Mouse (Mus musculus) CD4-positive, CD25-positive, alpha-beta regulatory T cell, adult 2 months (primary cell): ENCODE data around the gene Srsf7.
A peak's percentile ranks its signal among the peaks of the same experiment; 100 is the strongest.
"Not testable (repeated sequence)": the region's sequence is repeated elsewhere in the genome, so short reads cannot be mapped to it uniquely, and the experiment has no call there.

ENCODE experiments used
- DNase-seq: peaks from one replicate; pipeline ENCODE4 v3.0.0-alpha.2; 2012; ENCODE audit warnings: low read depth, low spot score

The Srsf7 gene

DNA sequence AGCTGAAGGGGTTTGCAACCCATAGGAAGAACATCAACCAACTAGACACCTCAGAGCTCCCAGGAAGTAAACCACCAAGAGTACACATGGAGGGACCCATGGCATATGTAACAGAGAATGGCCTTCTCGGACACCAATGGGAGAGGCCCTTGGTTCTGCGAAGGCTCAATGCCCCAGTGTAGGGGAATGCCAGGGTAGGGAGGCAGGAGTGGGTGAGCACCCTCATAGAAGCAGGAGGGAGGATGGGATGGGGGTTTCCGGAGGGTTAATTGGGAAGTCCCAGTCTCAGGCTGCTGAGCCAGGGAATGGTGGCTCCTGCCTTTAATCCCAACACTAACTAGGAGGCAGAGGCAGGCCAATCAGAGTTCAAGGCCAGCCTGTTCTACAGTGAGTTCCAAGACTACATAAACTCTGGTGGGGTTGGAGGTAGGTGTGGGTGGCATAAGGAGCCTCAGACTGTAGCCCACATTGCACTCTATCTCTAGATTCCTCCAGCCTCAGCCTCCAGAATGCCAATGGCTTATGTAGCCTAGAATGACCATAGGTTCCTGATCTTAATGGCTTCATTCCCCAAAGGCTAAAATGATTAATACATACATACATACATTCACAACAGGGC, 7.8 kb downstream of the Srsf7 start:
- no peak for DNase-seq

DNA sequence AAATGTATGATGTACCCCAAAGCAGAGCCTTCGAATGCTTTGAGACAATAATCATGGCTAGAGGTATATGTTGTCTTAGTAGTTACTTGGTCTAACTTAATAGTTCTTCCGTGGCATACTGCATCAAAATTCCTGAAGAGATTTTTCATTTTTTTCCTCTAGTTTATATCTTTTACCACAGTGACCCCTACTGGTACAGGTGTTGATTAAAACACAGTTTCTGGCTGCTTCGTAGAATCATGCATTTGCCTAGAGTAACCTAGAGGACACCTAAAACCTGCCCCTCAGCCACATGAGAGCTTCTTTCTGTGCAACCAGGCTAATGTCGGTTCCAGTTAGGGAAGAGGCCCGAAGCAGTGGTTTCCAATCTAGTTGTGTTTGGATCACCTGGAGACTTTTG, 14.0 kb downstream of the Srsf7 start:
- DNase-seq: peak; percentile 70

DNA sequence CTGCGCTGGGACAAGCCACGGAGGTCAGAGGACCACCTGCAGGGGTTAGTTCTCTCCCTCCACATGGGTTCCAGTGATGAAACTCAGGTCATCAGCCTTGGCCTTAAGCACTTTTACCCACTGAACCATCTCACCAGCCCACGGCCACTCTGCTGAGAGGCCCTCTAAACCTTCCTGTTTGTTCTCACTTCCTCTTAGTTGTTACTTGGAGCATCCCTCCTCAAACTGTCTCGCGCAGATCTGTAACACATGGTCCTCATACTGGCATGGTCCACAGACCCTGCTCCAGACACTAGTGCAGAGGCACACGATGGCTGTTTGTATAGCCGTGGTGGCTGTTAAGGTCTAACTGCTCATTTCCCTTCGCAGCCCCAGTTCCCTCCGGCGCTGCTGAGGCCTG, 23.5 kb downstream of the Srsf7 start:
- no peak for DNase-seq

DNA sequence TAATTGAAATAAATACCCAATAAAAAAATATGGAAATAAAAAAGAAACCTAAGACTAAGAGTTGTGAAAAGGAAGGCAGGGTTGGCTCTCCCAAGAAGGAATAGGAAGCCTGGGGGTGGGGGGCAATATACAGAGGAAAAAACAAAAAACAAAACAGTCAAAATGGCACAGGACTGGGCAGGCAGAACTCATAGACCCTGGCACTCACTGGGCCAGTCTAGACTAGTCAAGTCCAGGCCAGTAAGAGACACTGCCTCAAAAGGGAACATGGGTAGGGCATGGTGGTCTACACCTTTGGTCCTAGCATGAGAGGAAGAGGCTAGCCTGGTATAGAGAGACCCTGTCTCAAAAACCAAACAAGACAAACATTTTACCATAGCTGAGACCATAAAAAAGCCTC, 26.6 kb downstream of the Srsf7 start:
- no peak for DNase-seq

DNA sequence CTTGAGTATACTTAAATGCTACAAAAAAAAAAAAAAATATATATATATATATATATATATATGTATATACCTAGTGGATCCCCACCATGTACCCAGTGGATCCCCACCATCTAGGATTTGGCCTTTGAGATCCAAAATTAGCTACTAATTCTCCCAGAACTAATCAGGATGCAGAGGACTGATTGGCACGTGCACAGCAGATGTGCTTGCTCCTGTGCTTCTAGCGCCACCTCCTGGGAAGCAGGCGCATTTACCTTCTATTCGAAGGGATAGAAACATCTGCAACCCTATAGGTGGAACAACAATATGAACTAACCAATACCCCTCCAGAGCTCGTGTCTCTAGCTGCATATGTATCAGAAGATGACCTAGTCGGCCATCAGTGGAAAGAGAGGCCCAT, 27.1 kb downstream of the Srsf7 start:
- peak; percentile 88 for DNase-seq

DNA sequence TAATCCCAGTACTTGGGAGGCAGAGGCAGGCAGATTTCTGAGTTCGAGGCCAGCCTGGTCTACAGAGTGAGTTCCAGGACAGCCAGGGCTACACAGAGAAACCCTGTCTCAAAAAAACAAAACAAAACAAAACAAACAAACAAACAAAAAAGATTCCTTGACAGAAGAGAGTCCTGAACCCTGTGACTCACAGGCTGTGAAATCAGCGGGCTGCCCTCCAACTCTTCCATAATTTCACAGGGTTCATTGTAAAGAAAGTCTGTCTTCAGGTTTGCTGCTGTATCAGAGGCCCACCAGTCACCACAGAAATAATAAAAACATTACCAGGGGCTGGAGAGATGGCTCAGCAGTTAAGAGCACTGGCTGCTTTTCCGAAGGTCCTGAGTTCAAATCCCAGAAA, 28.3 kb downstream of the Srsf7 start:
- DNase-seq: not testable (repeated sequence)

DNA sequence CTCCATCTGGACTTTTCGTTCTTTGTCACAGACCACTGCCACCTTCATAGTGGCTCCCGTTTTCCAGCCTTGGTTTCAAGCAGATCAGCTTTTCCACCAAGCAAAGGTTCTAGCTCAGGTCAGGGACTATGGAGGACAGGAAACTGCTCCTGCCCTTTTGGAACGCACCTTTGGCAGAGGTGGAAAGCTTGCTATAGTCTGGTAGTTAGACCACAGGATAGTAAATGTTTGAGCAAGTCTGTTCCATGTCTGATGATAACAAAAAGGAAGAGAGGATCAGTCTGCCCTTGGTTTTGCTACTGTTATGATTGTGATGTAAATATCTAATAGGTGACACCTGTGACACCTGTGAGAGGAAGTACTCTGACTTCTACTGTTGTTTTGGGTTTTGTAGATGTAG, 31.1 kb downstream of the Srsf7 start:
- DNase-seq: peak; percentile 45

DNA sequence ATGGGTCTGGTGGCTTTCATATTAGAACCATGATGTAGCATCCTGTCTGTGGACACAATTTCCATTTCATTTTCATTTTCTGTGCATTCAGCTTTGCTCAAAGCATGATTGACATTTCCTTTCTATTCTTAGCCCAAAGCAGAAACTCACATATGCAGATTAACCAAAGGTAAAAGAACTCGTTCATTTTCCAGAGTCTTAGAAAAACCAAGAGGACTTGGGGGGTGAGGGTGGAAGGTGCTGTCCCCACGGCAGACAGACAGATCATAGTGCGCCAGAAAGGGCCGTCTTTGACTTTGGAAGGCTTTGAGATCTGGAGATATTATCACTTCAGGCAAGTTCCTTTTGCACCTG, 31.7 kb downstream of the Srsf7 start:
- DNase-seq: peak; percentile 77

DNA sequence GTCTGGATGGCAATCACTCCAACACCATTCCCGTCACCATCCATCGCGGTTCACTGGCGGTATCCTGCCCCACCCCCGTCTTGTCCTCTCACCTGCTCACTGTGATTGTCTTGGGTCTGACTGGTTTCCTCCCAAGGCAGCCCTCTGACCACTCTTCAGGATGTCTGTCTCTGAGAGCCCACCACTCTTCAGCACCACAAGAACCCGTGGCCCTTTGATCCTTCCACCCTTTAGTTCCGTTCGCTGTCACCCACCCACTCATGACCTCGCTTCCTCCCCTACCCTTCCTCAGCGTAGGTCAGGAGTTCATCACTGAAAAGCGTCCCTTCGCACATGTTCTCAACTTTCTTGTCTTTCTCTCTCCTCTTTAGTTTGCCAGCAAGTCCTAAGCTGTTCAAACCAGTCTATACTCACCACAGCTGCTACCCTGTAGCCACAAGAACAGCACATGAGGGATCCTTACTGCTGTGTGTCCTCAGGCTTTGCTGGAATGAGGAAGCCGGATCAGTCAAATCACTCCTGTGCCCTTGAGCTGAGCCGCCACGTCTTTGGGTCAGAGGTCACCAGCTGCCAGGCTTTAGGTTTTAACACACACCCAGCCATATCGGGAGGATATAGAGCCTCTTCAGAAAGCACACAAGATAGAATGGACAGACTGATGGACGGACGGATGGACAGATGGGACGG, 32.3 kb downstream of the Srsf7 start:
- peak; percentile 70 for DNase-seq

DNA sequence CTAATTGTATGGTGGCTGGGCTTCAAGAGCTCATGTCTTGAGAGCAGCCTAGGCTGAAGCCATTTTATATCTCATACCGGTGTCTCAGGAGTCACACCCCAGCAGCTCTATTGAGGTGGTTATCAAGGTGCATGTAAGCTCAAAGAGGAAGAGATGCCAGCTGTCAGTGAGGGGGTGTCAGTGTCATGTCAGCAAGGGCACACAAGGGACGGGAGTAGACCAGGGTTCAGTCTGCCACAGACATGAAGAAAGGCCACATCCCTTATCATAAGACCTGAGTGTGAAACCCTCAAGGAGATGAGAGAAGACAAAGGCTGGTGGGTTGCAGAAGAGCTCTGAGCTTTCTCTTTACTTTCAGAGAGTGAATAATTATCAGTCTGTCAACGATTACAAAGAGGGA, 33.0 kb downstream of the Srsf7 start:
- peak; percentile 62 for DNase-seq

DNA sequence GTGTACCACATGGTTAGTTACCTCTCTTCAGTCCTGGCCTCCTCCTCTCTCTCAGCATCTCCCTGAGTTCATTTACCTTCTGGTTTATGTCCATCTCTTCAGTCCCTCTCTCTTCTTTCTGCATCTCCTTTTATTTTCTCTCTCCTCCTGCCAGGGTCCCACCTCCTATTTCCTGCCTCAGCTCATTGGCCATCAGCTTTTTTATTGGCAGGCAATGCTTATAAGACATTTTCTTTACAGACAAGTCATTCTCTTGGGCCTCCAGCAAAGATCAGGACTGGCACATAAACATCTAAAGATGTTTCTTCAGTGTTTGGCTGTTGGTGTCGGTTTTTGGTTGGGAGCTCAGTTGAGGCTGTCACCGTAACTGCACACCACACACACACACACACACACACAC, 33.4 kb downstream of the Srsf7 start:
- DNase-seq: peak; percentile 47

DNA sequence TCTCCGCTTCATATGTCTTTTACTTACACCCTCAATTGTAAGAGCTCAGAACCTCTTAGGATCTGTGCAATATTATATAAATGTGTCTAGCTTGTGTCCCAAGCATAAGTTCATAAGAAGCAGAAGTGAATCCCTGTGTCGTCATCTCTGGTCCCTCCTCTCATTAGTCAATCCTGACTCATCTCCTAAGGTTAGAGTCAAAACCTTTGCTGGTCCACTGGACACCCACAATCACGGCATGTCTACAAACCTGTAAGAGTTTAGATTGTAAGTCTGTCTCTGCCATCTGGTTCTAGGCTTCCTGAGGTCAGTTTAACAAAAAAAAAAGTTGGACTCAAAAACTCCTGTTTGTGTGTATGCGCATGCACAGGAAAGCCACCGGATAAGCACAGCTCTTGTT, 34.3 kb downstream of the Srsf7 start:
- no peak for DNase-seq

DNA sequence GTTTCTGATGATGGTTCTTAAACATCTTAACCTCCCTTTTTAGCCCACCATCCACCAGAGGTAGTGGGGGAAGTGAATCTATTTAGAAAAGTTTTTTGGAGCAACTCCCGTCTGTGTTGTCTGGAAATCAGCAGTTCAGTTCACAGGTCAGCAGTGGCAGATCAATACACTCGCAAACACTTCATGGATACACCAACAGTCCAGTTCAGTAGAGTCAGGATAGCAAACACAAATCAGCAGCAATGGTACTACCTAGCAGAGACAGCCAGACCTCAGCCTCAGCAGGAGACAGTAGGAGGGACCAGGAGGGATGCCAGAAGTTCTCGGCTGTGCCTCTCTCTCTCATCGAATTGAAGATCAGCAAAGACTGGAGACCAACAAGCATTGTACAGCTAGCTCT, 35.2 kb downstream of the Srsf7 start:
- no peak for DNase-seq

DNA sequence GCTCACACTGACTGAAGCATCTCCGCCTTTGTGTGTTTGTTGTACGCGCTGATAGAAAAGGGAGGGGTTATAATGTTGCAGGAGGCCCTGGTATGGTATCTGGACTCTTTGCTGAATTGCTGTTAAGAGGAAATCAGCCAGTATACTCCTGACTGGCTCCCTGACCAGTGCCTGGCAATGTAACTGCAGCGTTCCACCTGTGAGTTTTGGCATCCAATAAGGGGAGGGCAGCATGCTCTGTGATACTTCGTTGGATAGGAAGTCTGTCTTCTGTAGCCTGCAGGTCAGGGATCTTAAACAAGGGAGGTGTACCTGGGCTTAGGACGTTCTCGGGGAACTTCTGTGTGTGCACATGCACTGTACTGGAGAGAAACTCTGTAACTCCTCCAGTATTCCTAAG, 36.2 kb downstream of the Srsf7 start:
- no peak for DNase-seq

DNA sequence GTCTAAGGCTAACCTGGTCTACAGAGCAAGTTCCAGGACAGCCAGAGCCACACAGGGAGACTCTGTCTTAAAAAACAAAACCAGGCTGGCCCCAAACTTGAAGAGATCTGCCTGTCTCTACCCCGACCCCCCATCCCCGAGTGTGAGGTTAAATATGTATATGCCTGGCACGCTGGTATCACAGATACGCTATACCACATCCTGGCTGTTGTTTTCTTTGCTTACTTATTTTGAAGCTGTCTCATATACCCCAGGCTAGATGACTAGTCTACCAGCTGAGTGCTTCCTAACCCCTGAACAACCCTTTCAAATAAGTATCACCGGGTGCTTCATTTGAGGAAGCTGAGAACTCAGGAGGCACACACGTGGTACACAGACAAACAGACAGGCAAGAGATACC, 37.3 kb downstream of the Srsf7 start:
- peak; percentile 69 for DNase-seq

DNA sequence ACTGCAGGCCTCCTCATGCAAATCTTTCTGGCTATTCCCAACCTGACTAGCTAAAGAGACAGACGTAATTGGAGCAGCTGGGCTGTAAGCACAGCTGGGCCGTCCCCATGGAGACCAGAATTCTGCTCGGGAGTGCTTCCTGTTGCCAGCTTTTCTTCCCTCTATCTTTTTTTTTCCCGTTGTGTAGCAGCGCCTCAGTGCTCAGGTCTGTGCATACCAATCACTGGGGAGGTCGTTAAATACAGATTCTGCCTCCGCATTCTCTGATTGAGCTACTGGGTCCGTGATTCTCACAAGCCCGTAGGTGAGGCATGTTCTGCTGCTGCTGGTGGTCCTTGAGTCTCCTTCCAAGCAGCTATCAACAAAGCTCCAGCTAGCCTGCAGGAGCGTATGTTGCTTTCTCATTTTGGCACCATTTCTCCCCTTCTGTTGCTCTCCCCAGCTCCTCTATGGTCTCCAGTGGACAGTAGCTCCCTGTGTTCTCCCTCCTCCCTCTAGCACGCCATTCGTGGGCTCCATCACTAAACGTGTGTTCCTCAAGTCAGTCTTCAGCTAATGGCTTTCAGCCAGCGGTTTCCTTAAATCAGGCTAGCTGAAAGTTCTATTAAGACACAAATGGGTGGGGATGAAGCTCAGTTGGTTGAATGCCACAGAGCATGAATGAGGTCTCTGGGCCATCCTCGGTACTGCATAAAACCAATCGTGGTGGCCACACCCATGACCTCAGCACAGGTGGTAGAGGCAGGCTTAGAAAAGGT, 38.5 kb downstream of the Srsf7 start:
- peak; percentile 41 for DNase-seq

DNA sequence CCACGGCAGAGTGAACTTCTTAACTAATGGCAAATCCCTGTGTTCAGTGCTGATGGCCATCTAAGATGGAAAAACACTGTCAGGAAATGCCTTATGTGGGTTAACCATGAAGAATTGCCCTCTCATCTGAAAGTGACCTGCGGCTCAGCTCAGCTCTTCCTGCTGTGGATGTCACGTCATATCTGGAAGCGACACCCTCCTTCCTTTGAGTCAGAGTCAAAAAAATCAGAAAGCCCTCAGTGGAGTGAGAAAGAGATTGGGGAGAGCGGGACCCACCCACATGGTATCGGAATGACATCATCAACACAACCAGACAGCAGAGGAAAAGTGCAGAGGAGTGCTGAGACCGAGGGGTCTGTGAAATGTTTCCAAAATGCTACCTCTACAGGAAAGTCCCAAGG, 39.3 kb downstream of the Srsf7 start:
- peak; percentile 77 for DNase-seq

DNA sequence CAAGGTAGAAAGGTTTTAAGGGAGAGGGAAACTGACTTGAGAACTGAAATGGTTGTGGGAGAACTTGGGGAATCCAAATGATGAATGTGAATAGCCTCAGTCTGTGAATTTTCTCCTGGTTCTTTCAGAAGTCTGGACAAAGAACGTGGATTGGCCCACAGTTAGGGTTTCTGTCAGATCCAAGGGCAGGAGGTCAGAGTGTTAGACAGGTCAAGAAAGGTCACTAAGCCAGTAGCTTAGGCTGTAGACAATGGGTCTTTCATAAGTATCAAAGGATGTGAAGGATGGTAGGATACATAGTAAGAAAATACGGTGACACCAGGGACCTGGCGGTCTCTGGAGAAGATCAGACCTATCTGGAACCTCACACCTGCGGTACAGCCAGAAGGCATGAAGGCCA, 39.7 kb downstream of the Srsf7 start:
- DNase-seq: no peak

DNA sequence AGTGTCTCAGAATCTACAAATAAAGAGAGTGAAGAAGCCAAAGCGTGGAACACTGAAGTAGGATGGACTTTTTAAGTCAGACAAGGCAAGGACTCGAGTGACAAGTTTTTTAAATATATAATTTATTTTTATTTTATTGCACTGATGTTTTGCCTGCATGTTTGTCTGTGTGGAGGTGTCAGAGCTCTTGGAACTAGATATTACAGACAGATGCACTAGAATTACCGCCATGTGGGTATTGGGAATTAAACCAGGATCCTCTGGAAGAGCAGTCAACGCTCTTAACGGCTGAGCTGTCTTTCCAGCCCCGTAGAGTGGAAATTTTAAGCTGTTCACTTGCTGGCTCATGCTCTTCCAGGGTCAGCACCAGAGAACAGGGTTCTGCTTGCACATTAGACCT, 40.8 kb downstream of the Srsf7 start:
- no peak for DNase-seq

DNA sequence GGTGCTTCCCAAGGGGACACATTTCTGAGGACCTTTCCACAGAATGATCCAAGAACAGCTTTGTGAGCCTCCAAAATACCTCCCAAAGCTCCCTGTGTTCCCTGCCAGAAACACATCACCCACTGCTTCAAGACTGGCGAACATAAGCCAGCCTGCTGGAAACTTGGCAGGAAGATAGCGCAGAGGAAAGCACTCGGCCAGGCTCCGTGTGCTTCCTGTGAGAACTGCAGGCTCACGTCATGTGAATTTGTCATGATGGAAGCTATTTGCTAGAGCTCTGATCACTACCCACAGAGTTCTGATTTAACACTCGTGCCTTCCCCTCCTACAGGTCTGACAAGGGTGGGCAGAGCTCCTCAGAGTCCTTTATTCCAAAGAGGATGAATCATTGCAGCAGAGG, 41.4 kb downstream of the Srsf7 start:
- DNase-seq: peak; percentile 33

DNA sequence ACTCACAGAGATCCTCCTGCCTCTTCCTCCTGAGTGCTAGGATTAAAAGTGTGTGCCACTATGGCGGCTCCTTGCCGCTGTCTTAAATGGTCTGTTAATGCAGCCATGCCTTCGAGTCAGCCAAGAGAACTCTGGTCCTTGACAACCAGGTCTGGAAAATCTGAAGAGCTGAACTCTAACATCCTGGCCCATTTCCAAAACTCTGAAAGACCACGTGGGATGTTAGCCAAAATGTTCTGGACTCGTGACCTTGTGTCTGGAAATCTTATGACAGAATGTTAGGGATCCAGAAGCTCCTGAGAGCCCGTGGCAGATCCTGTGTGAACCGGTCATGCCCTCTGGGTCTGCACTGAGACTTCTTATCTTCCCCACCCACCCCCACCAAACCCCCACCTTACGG, 43.1 kb downstream of the Srsf7 start:
- no peak for DNase-seq

DNA sequence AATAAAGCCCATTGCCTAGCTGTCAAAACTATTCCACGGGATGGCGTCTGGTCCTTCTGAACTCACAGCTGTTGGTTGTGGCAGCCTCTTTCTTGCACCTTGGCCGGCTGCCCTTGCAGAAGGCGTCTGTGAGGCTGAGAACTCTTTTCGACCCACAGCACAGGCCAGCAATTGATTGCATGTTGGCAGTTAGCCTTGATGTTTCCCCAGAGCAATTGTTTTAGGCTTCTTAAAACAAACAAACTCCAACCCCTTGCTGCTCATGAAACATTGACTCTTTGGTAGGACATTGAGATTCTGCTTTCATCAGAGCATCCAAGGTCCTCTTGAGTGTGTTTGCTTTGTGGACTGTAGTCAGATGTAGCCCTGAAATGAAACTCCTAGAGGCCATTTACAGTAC, 46.7 kb downstream of the Srsf7 start:
- DNase-seq: no peak

DNA sequence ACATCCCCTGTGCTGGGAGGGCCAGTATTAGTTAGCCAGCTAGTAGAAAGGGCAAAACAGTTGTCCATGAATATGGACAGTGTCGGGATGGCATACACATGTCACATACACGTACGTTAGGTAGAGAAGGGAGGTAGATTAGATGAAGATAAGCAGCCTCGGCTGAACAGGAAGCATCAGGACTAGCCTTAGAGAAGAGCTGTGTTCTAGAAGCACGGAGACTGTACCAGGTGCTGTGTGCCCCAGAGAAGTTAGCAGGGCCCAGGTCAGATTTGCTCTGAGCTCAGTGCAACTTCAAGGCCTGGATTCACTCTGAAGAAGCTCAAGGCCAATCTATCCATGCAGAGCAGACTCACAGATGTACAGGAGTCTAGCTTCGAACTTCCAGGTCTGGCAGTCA, 49.6 kb downstream of the Srsf7 start:
- peak; percentile 41 for DNase-seq
